ENCODE assay signal across 31 mouse cellular contexts in the genomic region with DNA sequence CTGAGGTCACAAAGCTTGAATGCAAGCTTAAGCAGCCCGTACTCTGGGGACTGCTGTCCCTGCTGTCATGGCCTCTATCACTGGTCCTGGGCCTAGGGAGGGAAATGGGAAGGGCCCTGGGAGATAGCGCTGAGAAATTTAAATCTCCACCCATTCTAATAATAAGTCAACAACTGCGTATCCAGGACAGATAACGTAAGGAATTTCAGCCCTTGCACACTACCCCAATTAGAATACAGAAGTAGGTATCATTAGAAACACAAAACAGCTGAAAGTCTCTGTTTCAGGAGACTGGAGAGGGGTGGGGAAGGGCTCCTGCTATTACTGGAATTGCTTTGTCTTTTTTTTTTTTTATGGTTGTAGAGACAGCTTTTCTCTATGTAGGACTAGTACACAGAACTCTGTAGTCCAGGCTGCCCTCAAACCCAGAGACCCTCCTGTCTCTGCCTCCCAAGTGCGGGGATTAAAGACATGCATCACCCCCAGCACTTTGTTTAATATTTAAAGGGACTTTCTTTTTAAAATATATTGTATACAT. TPM values are rescaled to one million over a fixed set of nuclear protein-coding genes. Genes with fewer than 3 reads are reported as not detected.
"Had no signal": no experiment of that assay in that cellular context is flagged by ENCODE, and none has a peak within 500 bp of the region (broad histone marks: within the 10 kb centered on the region; RNA-seq: fewer than 3 reads in every experiment).

No protein-coding gene starts in this region.

- ATAC-seq: hindbrain, postnatal 0 days; intestine, embryonic 15.5 days; liver, embryonic 12.5 days had no signal

- H3K36me3 ChIP-seq: heart, embryonic 13.5 days; heart, embryonic 15.5 days; hindbrain, embryonic 13.5 days; hindbrain, embryonic 15.5 days; intestine, embryonic 15.5 days; kidney, embryonic 15.5 days; limb, embryonic 13.5 days; limb, embryonic 15.5 days; liver, embryonic 12.5 days had no signal

- H3K4me3 ChIP-seq: gastrocnemius, adult 2 months; heart, embryonic 13.5 days; heart, embryonic 15.5 days; hindbrain, embryonic 13.5 days; hindbrain, embryonic 15.5 days; intestine, embryonic 15.5 days; kidney, embryonic 15.5 days; limb, embryonic 13.5 days; limb, embryonic 15.5 days; liver, embryonic 12.5 days had no signal

- DNase-seq: gastrocnemius, adult 2 months; gastrocnemius, postnatal 10 days; gastrocnemius, postnatal 25 days; heart, adult 18-20 months; heart, postnatal 14 days; heart, postnatal 36 days; kidney, adult 11 months; kidney, adult 2 months; kidney, adult 9 months; kidney, postnatal 14 days; kidney, postnatal 36 days; layer of hippocampus, adult 9-11 months; layer of hippocampus, postnatal 36 days; left cerebral cortex, postnatal 4 days had no signal

- H3K9ac ChIP-seq: heart, embryonic 13.5 days; heart, embryonic 15.5 days; hindbrain, embryonic 13.5 days; hindbrain, embryonic 15.5 days; intestine, embryonic 15.5 days; kidney, embryonic 15.5 days; limb, embryonic 13.5 days; limb, embryonic 15.5 days; liver, embryonic 12.5 days; liver, embryonic 14.5 days had no signal

- H3K27me3 ChIP-seq: heart, embryonic 13.5 days; heart, embryonic 15.5 days; hindbrain, embryonic 13.5 days; hindbrain, embryonic 15.5 days; intestine, embryonic 15.5 days; kidney, embryonic 15.5 days; limb, embryonic 13.5 days; limb, embryonic 15.5 days; liver, embryonic 12.5 days had no signal

- H3K4me2 ChIP-seq: heart, embryonic 11.5 days; heart, embryonic 13.5 days; heart, embryonic 15.5 days; hindbrain, embryonic 13.5 days; hindbrain, embryonic 15.5 days; intestine, embryonic 15.5 days; kidney, embryonic 15.5 days; limb, embryonic 13.5 days; limb, embryonic 15.5 days; liver, embryonic 12.5 days had no signal

- H3K9me3 ChIP-seq: heart, embryonic 13.5 days; heart, embryonic 15.5 days; hindbrain, embryonic 13.5 days; hindbrain, embryonic 15.5 days; intestine, embryonic 15.5 days; kidney, embryonic 15.5 days; limb, embryonic 15.5 days; liver, embryonic 12.5 days had no signal

- H3K27ac ChIP-seq: gastrocnemius, adult 2 months; heart, embryonic 13.5 days; heart, embryonic 15.5 days; hindbrain, embryonic 13.5 days; hindbrain, embryonic 15.5 days; hindbrain, postnatal 0 days; intestine, embryonic 15.5 days; kidney, embryonic 15.5 days; kidney, postnatal 0 days; limb, embryonic 13.5 days; limb, embryonic 15.5 days; liver, embryonic 12.5 days; liver, embryonic 14.5 days had no signal

- H3K4me1 ChIP-seq: heart, embryonic 15.5 days; intestine, embryonic 15.5 days; kidney, embryonic 15.5 days; limb, embryonic 13.5 days; limb, embryonic 15.5 days; liver, embryonic 12.5 days had no signal

RNA-seq across cellular contexts. Expression of gene Lgi1, which starts 56.4 kb away (rescaled TPM):
- total RNA-seq: granulocyte monocyte progenitor cell, adult 5-6 weeks; hematopoietic stem cell, adult 5-6 weeks; liver, adult 2 months had no signal
- polyA plus RNA-seq: heart, embryonic 13.5 days; heart, postnatal 0 days; liver, adult 2 months had no signal
